10 mouse cellular contexts compared by ENCODE assay signal in genomic region chr5:139479088-139479487, GRCm38 (mm10). TPM values are rescaled to one million over a fixed set of nuclear protein-coding genes. Genes with fewer than 3 reads are reported as not detected.
A peak's percentile ranks its signal among the peaks of the same experiment; 100 is the strongest.
DNase-seq lines count a peak whose midpoint lies in the region; ATAC-seq lines count a peak whose summit lies in the region.
"Had no signal": no experiment of that assay in that cellular context is flagged by ENCODE, and none has a peak within 500 bp of the region (broad histone marks: within the 10 kb centered on the region; RNA-seq: fewer than 3 reads in every experiment).

No protein-coding gene starts in this region.

- peak; percentile 34 for DNase-seq in cerebellum, adult 11-12 months
- DNase-seq in cerebellum, postnatal 10 days = no peak
- DNase-seq in layer of hippocampus, adult 9-11 months = peak; percentile 80
- no peak for DNase-seq in layer of hippocampus, postnatal 14 days (ENCODE audit: low spot score in 2 of 2)
- peak; percentile 27 for DNase-seq in lung, postnatal 10 days
- DNase-seq in urinary bladder, postnatal 14 days (ENCODE audit: low spot score) = peak; percentile 70
- DNase-seq in kidney, adult 9 months = no peak
- DNase-seq: retina, postnatal 1 day had no signal

- no peak for ATAC-seq in erythroblast, adult 5-6 weeks (replicated peaks; ENCODE audit: low FRiP score, poor library complexity, severe bottlenecking)

RNA-seq across cellular contexts. Expression of gene Zfand2a, which starts 5.3 kb away (rescaled TPM):
- total RNA-seq in layer of hippocampus, postnatal 14 days (2021) = 10 to 100 TPM; 77.1 to 88.8 TPM
- 2.3 and 2.9 TPM in 2 replicates for total RNA-seq in erythroblast, adult 5-6 weeks (2015; ENCODE audit: low replicate concordance)
- total RNA-seq in erythroblast, adult 5-6 weeks (2017; ENCODE audit: low replicate concordance) = 3.4 and 5.4 TPM in 2 replicates

RNA-seq across cellular contexts. Expression of gene 3110082I17Rik, which starts 18.8 kb away (rescaled TPM):
- 10 to 100 TPM; 14.6 to 14.7 TPM for total RNA-seq in layer of hippocampus, postnatal 14 days (2021)
- total RNA-seq in erythroblast, adult 5-6 weeks (2015; ENCODE audit: low replicate concordance) = 1.3 and 8.6 TPM in 2 replicates
- 2.8 and 4.0 TPM in 2 replicates for total RNA-seq in erythroblast, adult 5-6 weeks (2017; ENCODE audit: low replicate concordance)

RNA-seq across cellular contexts. Expression of gene Gper1, which starts 56.1 kb away (rescaled TPM):
- 1 to 10 TPM; 3.0 to 3.5 TPM for total RNA-seq in layer of hippocampus, postnatal 14 days (2021)
- not detected in 2 replicates for total RNA-seq in erythroblast, adult 5-6 weeks (2015; ENCODE audit: low replicate concordance)
- not detected in 2 replicates for total RNA-seq in erythroblast, adult 5-6 weeks (2017; ENCODE audit: low replicate concordance)
- total RNA-seq: megakaryocyte-erythroid progenitor cell, adult 5-6 weeks had no signal

Comparison
In these comparisons a context has a peak if more than half of its experiments do, and no peak if none do; other contexts are left out.
1. DNase-seq: peak in cerebellum, adult 11-12 months (single experiment), layer of hippocampus, adult 9-11 months (single experiment), lung, postnatal 10 days (single experiment) and urinary bladder, postnatal 14 days (single experiment); none in cerebellum, postnatal 10 days (0 of 2), layer of hippocampus, postnatal 14 days (0 of 2) and kidney, adult 9 months (single experiment).
2. RNA of gene Zfand2a, which starts 5.3 kb away (total RNA-seq): 77.1 to 88.8 TPM in layer of hippocampus, postnatal 14 days; 2.3 to 5.4 TPM in erythroblast, adult 5-6 weeks; every median in the first group is over 10 times any median in the second.
3. RNA of gene Gper1, which starts 56.1 kb away (total RNA-seq): 3.0 to 3.5 TPM in layer of hippocampus, postnatal 14 days; not detected in erythroblast, adult 5-6 weeks; every median in the first group is over 4 times any median in the second.